In genomic region chr12:79842319-79842718, GRCm38 (mm10) we compare ENCODE assay signal across 9 mouse cellular contexts.
DNase-seq lines count a peak whose midpoint lies in the region; ATAC-seq and TF ChIP-seq lines count a peak whose summit lies in the region.
"Had no signal": no experiment of that assay in that cellular context is flagged by ENCODE, and none has a peak within 500 bp of the region (broad histone marks: within the 10 kb centered on the region; RNA-seq: fewer than 3 reads in every experiment).

No protein-coding gene starts in this region.

- no peak overlapping the region for H3K4me3 ChIP-seq in heart, adult 2 months
- H3K4me3 ChIP-seq in limb, embryonic 15.5 days: no peak overlapping the region
- no peak overlapping the region for H3K4me3 ChIP-seq in stomach, embryonic 16.5 days (replicated peaks; ENCODE audit: low read length)
- H3K4me3 ChIP-seq: erythroblast, embryonic 14.5 days had no signal

- no peak for TF ChIP-seq CTCF in heart, adult 2 months (IDR thresholded peaks at IDR 0.05)

- H3K9ac ChIP-seq in heart, adult 2 months (ENCODE audit: low read depth, low read length): no peak overlapping the region
- no peak overlapping the region for H3K9ac ChIP-seq in limb, embryonic 15.5 days
- H3K9ac ChIP-seq in stomach, embryonic 16.5 days (ENCODE audit: low read length): 0 out of 2 replicates have a peak overlapping the region, but pooled peaks have one; percentile 5

- H3K79me2 ChIP-seq in heart, adult 2 months (replicated peaks; ENCODE audit: control insufficient read depth, insufficient read depth, low read length): no peaks in the 10 kb centered on the region

- H3K9me3 ChIP-seq in limb, embryonic 15.5 days: no peaks in the 10 kb centered on the region
- no peaks in the 10 kb centered on the region for H3K9me3 ChIP-seq in stomach, embryonic 16.5 days (replicated peaks; ENCODE audit: control insufficient read depth, low read length)

- peaks cover 33% of the 10 kb centered on the region for H3K4me1 ChIP-seq in heart, adult 2 months (ENCODE audit: control insufficient read depth, insufficient read depth, low read length)
- peaks cover 91% of the 10 kb centered on the region for H3K4me1 ChIP-seq in limb, embryonic 15.5 days
- peaks cover 58% of the 10 kb centered on the region for H3K4me1 ChIP-seq in stomach, embryonic 16.5 days (ENCODE audit: control insufficient read depth, insufficient read depth, low read length)

- peaks cover 5% of the 10 kb centered on the region; the same call in 1 of the 2 replicates for H3K36me3 ChIP-seq in heart, adult 2 months (ENCODE audit: control insufficient read depth, insufficient read depth, low read length)
- H3K36me3 ChIP-seq in limb, embryonic 15.5 days: no peaks in the 10 kb centered on the region
- H3K36me3 ChIP-seq in stomach, embryonic 16.5 days (ENCODE audit: control insufficient read depth, insufficient read depth, low read length): no peaks in the 10 kb centered on the region

- H3K4me2 ChIP-seq in limb, embryonic 15.5 days: no peak overlapping the region
- H3K4me2 ChIP-seq in stomach, embryonic 16.5 days (ENCODE audit: low read depth, low read length): no peak overlapping the region

- TF ChIP-seq POLR2A in heart, adult 2 months (IDR thresholded peaks at IDR 0.05; ENCODE audit: insufficient read depth, low read depth, low read length): no peak

- no peaks in the 10 kb centered on the region for H3K27me3 ChIP-seq in heart, adult 2 months (ENCODE audit: control insufficient read depth, insufficient read depth, low read length)
- H3K27me3 ChIP-seq in limb, embryonic 15.5 days: no peaks in the 10 kb centered on the region
- H3K27me3 ChIP-seq in stomach, embryonic 16.5 days (ENCODE audit: control insufficient read depth, insufficient read depth, low read length): no peaks in the 10 kb centered on the region

- WGBS in heart, adult 2 months: 40% methylated on average over 7 of the region's 7 CpGs
- 24% methylated on average over 7 of the region's 7 CpGs for WGBS in limb, embryonic 15.5 days
- WGBS in stomach, embryonic 16.5 days: 14% methylated on average over 7 of the region's 7 CpGs

- H3K27ac ChIP-seq in heart, adult 2 months: peak overlapping the region; percentile 13; the same call in 1 of the 2 replicates
- H3K27ac ChIP-seq in limb, embryonic 15.5 days: peak overlapping the region; percentile 77
- peak overlapping the region; percentile 90 for H3K27ac ChIP-seq in stomach, embryonic 16.5 days (ENCODE audit: low read length)

- peak; percentile 42; the same call in 1 of the 2 replicates for ATAC-seq in limb, embryonic 15.5 days (ENCODE audit: insufficient number of reproducible peaks, low FRiP score, low TSS enrichment, low read depth)
- peak; percentile 88 for ATAC-seq in stomach, embryonic 16.5 days (ENCODE audit: insufficient read depth, low FRiP score)

- intact Hi-C loops in heart, adult 2 months (cut with DNase I): loop anchor here (5.0 kb wide), 1 partner anchor 35 kb away; no protein-coding TSS in a partner anchor

- DNase-seq in heart, adult 2 months: no peak
- no peak for DNase-seq in heart, adult 9 months (ENCODE audit: low spot score in 2 of 2)
- peak; percentile 50 to 57 for DNase-seq in B cell, adult 2 months
- DNase-seq in frontal cortex, postnatal 36 days (ENCODE audit: low spot score in 2 of 2): peak; percentile 26 to 34
- no peak for DNase-seq in MN1 (ENCODE audit: low spot score)
- DNase-seq in adrenal gland, adult 2 months: no peak

- no peak for TF ChIP-seq EP300 in heart, adult 2 months (IDR thresholded peaks at IDR 0.05; ENCODE audit: insufficient read depth, low read depth, low read length)

Comparison
In these comparisons a context has a peak if more than half of its experiments do, and no peak if none do; other contexts are left out.
1. DNase-seq: peak in B cell, adult 2 months (2 of 2) and frontal cortex, postnatal 36 days (2 of 2); none in heart, adult 2 months (0 of 2), heart, adult 9 months (0 of 2), MN1 (single experiment) and adrenal gland, adult 2 months (single experiment).
2. H3K27ac ChIP-seq: peak in every context shown above with its lines; median percentile 90 in stomach, embryonic 16.5 days; 77 in limb, embryonic 15.5 days; 13 in heart, adult 2 months.